ENCODE assay signal across 9 mouse cellular contexts in genomic region chr14:79771802-79772511, GRCm38 (mm10). TPM values are rescaled to one million over a fixed set of nuclear protein-coding genes. Genes with fewer than 3 reads are reported as not detected.
A peak's percentile ranks its signal among the peaks of the same experiment; 100 is the strongest.
DNase-seq lines count a peak whose midpoint lies in the region; ATAC-seq and TF ChIP-seq lines count a peak whose summit lies in the region.
"Had no signal": no experiment of that assay in that cellular context is flagged by ENCODE, and none has a peak within 500 bp of the region (broad histone marks: within the 10 kb centered on the region; RNA-seq: fewer than 3 reads in every experiment).

No protein-coding gene starts in this region.

- peak overlapping the region; percentile 47 for H3K4me3 ChIP-seq in kidney, embryonic 16.5 days (ENCODE audit: low read length)
- H3K4me3 ChIP-seq in embryonic facial prominence, embryonic 14.5 days (ENCODE audit: low read depth, low read length) = peak overlapping the region; percentile 42
- H3K4me3 ChIP-seq in intestine, embryonic 16.5 days (ENCODE audit: low read length) = peak overlapping the region; percentile 45
- H3K4me3 ChIP-seq in neural tube, embryonic 13.5 days = peak overlapping the region; percentile 66
- H3K4me3 ChIP-seq in thymus, adult 2 months (ENCODE audit: control insufficient read depth, insufficient read depth, low read length) = no peak overlapping the region

- ATAC-seq in kidney, embryonic 16.5 days (ENCODE audit: low FRiP score, low TSS enrichment) = no peak
- ATAC-seq in embryonic facial prominence, embryonic 14.5 days (ENCODE audit: low read depth) = no peak
- ATAC-seq in intestine, embryonic 16.5 days = no peak
- ATAC-seq in neural tube, embryonic 13.5 days (ENCODE audit: low read depth) = no peak

- peaks cover 83% of the 10 kb centered on the region for H3K27me3 ChIP-seq in kidney, embryonic 16.5 days (ENCODE audit: insufficient read depth, low read length)
- H3K27me3 ChIP-seq in embryonic facial prominence, embryonic 14.5 days (replicated peaks; ENCODE audit: control insufficient read depth, insufficient read depth, low read length) = peaks cover 84% of the 10 kb centered on the region
- peaks cover 81% of the 10 kb centered on the region for H3K27me3 ChIP-seq in intestine, embryonic 16.5 days (replicated peaks; ENCODE audit: control insufficient read depth, insufficient read depth, low read length)
- peaks cover 68% of the 10 kb centered on the region for H3K27me3 ChIP-seq in neural tube, embryonic 13.5 days
- H3K27me3 ChIP-seq in thymus, adult 2 months (ENCODE audit: control insufficient read depth, insufficient read depth, low read length) = peaks cover 17% of the 10 kb centered on the region; the same call in 1 of the 2 replicates

- peaks cover 34% of the 10 kb centered on the region for H3K4me1 ChIP-seq in kidney, embryonic 16.5 days (ENCODE audit: insufficient read depth, low read length)
- peaks cover 24% of the 10 kb centered on the region for H3K4me1 ChIP-seq in embryonic facial prominence, embryonic 14.5 days (ENCODE audit: control insufficient read depth, insufficient read depth, low read length)
- H3K4me1 ChIP-seq in intestine, embryonic 16.5 days (ENCODE audit: control insufficient read depth, insufficient read depth, low read length) = peaks cover 38% of the 10 kb centered on the region
- peaks cover 72% of the 10 kb centered on the region for H3K4me1 ChIP-seq in neural tube, embryonic 13.5 days (replicated peaks)
- H3K4me1 ChIP-seq in thymus, adult 2 months (replicated peaks; ENCODE audit: control insufficient read depth, insufficient read depth, low read length) = 0 out of 2 replicates have a peak, but pooled peaks cover 6% of the 10 kb centered on the region

- TF ChIP-seq POLR2A in thymus, adult 2 months (IDR thresholded peaks at IDR 0.05; ENCODE audit: control insufficient read depth, extremely low read depth, insufficient read depth, low read length, poor library complexity) = no peak

- no peak overlapping the region for H3K27ac ChIP-seq in kidney, embryonic 16.5 days (ENCODE audit: low read length)
- H3K27ac ChIP-seq in embryonic facial prominence, embryonic 14.5 days (replicated peaks; ENCODE audit: low read depth, low read length) = no peak overlapping the region
- H3K27ac ChIP-seq in intestine, embryonic 16.5 days (ENCODE audit: low read length) = no peak overlapping the region
- H3K27ac ChIP-seq in neural tube, embryonic 13.5 days (replicated peaks) = peak overlapping the region; percentile 87
- H3K27ac ChIP-seq in thymus, adult 2 months (ENCODE audit: control insufficient read depth, insufficient read depth, low read length) = no peak overlapping the region

- no peak for DNase-seq in kidney, postnatal 25 days
- no peak for DNase-seq in embryonic facial prominence, embryonic 14.5 days (ENCODE audit: low spot score)
- DNase-seq in thymus, adult 2 months = no peak
- DNase-seq in ovary, adult 18-20 months (ENCODE audit: low spot score) = no peak
- DNase-seq in yolk sac, embryonic 10.5 days (ENCODE audit: low spot score) = no peak

- H3K4me2 ChIP-seq in kidney, embryonic 16.5 days (replicated peaks; ENCODE audit: low read depth, low read length) = peak overlapping the region; percentile 74
- peak overlapping the region; percentile 76 for H3K4me2 ChIP-seq in embryonic facial prominence, embryonic 14.5 days (ENCODE audit: low read depth, low read length)
- H3K4me2 ChIP-seq in intestine, embryonic 16.5 days (ENCODE audit: low read depth, low read length) = peak overlapping the region; percentile 82
- peak overlapping the region; percentile 75 for H3K4me2 ChIP-seq in neural tube, embryonic 13.5 days

- no peaks in the 10 kb centered on the region for H3K36me3 ChIP-seq in kidney, embryonic 16.5 days (ENCODE audit: insufficient read depth, low read length)
- no peaks in the 10 kb centered on the region for H3K36me3 ChIP-seq in embryonic facial prominence, embryonic 14.5 days (ENCODE audit: control insufficient read depth, insufficient read depth, low read length)
- H3K36me3 ChIP-seq in intestine, embryonic 16.5 days (ENCODE audit: control insufficient read depth, insufficient read depth, low read length) = no peaks in the 10 kb centered on the region
- H3K36me3 ChIP-seq in neural tube, embryonic 13.5 days = 0 out of 2 replicates have a peak, but pooled peaks cover 3% of the 10 kb centered on the region
- no peaks in the 10 kb centered on the region for H3K36me3 ChIP-seq in thymus, adult 2 months (ENCODE audit: control insufficient read depth, insufficient read depth, low read length)

- H3K9me3 ChIP-seq in kidney, embryonic 16.5 days (ENCODE audit: low read length) = no peaks in the 10 kb centered on the region
- H3K9me3 ChIP-seq in embryonic facial prominence, embryonic 14.5 days (ENCODE audit: control insufficient read depth, low read length) = 0 out of 2 replicates have a peak, but pooled peaks cover 4% of the 10 kb centered on the region
- H3K9me3 ChIP-seq in intestine, embryonic 16.5 days (ENCODE audit: control insufficient read depth, low read length) = no peaks in the 10 kb centered on the region
- peaks cover 3% of the 10 kb centered on the region; the same call in 1 of the 2 replicates for H3K9me3 ChIP-seq in neural tube, embryonic 13.5 days

- WGBS in kidney, embryonic 16.5 days = 2% methylated on average over 20 of the region's 20 CpGs
- WGBS in embryonic facial prominence, embryonic 14.5 days = 3% methylated on average over 20 of the region's 20 CpGs
- WGBS in intestine, embryonic 16.5 days = 3% methylated on average over 20 of the region's 20 CpGs
- 1% methylated on average over 20 of the region's 20 CpGs for WGBS in neural tube, embryonic 13.5 days
- 10% methylated on average over 20 of the region's 20 CpGs for WGBS in thymus, adult 2 months

- no peak for TF ChIP-seq CTCF in thymus, adult 2 months (IDR thresholded peaks at IDR 0.05; ENCODE audit: borderline replicate concordance, control insufficient read depth, extremely low read depth, insufficient read depth, low read length, poor library complexity)

- H3K9ac ChIP-seq in kidney, embryonic 16.5 days (replicated peaks; ENCODE audit: low read length) = peak overlapping the region; percentile 49
- H3K9ac ChIP-seq in embryonic facial prominence, embryonic 14.5 days (ENCODE audit: low read depth, low read length) = no peak overlapping the region
- H3K9ac ChIP-seq in intestine, embryonic 16.5 days (ENCODE audit: low read depth, low read length) = 0 out of 2 replicates have a peak overlapping the region, but pooled peaks have one; percentile 19
- H3K9ac ChIP-seq in neural tube, embryonic 13.5 days = peak overlapping the region; percentile 70

RNA-seq across cellular contexts. Expression of gene Pcdh8, which starts 0.8 kb away (rescaled TPM):
- 1.6 and 1.9 TPM in 2 replicates for polyA plus RNA-seq in kidney, embryonic 16.5 days (2015; fragmentation: Nextera tagmentation; extraction: Ambion mirVana)
- 2.1 and 3.1 TPM in 2 replicates for polyA plus RNA-seq in embryonic facial prominence, embryonic 14.5 days (2014; fragmentation: Nextera tagmentation; extraction: Ambion mirVana)
- 0.39 and 1.1 TPM in 2 replicates for polyA plus RNA-seq in intestine, embryonic 16.5 days (2015; fragmentation: Nextera tagmentation; extraction: Ambion mirVana)
- polyA plus RNA-seq in neural tube, embryonic 13.5 days (2015; fragmentation: Nextera tagmentation; extraction: Ambion mirVana) = 31.5 and 33.6 TPM in 2 replicates
- polyA plus RNA-seq in thymus, adult 2 months (2012; rRNA removed) = 0.38 and 0.39 TPM in 2 replicates
- polyA plus RNA-seq: spleen, adult 2 months had no signal
